Mouse (Mus musculus) G1E (cell line): ENCODE data around the gene Smdt1.

Experiments used
- CTCF ChIP-seq: IDR thresholded peaks from 2 replicates; pipeline ENCODE4 v1.5.1; 2012; ENCODE audit warnings: low read depth, low read length, inconsistent platforms, mixed read lengths
- GATA1 ChIP-seq: IDR thresholded peaks from 2 replicates; pipeline ENCODE4 v1.6.1; 2012; ENCODE audit warnings: borderline replicate concordance, low read length, inconsistent platforms, mixed read lengths
- GATA2 ChIP-seq: IDR thresholded peaks from 2 replicates; pipeline ENCODE4 v1.6.1; 2012; ENCODE audit warnings: low read depth, low read length, inconsistent platforms, borderline replicate concordance
- POLR2AphosphoS5 ChIP-seq: IDR thresholded peaks from 2 replicates; pipeline ENCODE4 v1.6.1; 2012; ENCODE audit warnings: low read depth, low read length, inconsistent platforms; ENCODE audit not compliant: insufficient replicate concordance
- TAL1 ChIP-seq: conservative IDR thresholded peaks from 2 replicates; pipeline ENCODE4 v1.6.1; 2012; ENCODE audit warnings: low read depth, low read length, inconsistent platforms, mixed read lengths

DNA sequence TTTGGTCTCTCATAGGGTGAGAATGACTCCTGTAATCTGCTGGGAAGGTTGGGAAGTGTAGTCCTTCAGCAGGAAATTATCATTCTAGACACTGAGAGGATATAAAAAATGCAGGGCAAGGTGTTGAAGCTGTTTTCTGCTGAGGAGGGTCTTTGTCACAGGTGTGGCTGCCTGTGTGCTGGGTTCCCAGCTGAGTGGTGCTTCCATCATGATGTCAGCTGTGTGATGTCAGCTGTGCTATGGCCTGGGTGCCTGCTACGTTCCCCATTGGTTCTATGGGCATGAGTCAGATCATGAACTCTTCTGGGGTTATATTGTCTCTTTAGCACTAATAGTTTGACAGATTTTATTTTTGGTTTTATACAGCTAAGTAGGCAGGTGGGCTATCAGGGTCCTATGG is 30.1 kb downstream of the Smdt1 start:
- no peak for TF ChIP-seq CTCF
- no peak for TF ChIP-seq GATA1
- no peak for TF ChIP-seq TAL1
- TF ChIP-seq POLR2AphosphoS5: no peak
- no peak for TF ChIP-seq GATA2
